10 mouse cellular contexts compared by ENCODE assay signal in genomic region chr19:18889632-18890031, GRCm38 (mm10).
A peak's percentile ranks its signal among the peaks of the same experiment; 100 is the strongest.
DNase-seq lines count a peak whose midpoint lies in the region; ATAC-seq lines count a peak whose summit lies in the region.
"Had no signal": no experiment of that assay in that cellular context is flagged by ENCODE, and none has a peak within 500 bp of the region (broad histone marks: within the 10 kb centered on the region; RNA-seq: fewer than 3 reads in every experiment).

No protein-coding gene starts in this region.

- H3K4me3 ChIP-seq in heart, embryonic 15.5 days, result 0 out of 2 replicates have a peak overlapping the region, but pooled peaks have one; percentile 33
- 0 out of 2 replicates have a peak overlapping the region, but pooled peaks have one; percentile 19 for H3K4me3 ChIP-seq in brown adipose tissue, adult 24 weeks (ENCODE audit: insufficient read depth, low read depth, low read length)
- peak overlapping the region; percentile 31 for H3K4me3 ChIP-seq in forebrain, embryonic 14.5 days (ENCODE audit: low read depth, low read length)
- H3K4me3 ChIP-seq in midbrain, embryonic 11.5 days (ENCODE audit: low read depth, low read length), result no peak overlapping the region

- H3K27me3 ChIP-seq in heart, embryonic 15.5 days, result no peaks in the 10 kb centered on the region
- no peaks in the 10 kb centered on the region for H3K27me3 ChIP-seq in forebrain, embryonic 14.5 days (replicated peaks; ENCODE audit: control insufficient read depth, insufficient read depth, low read length)
- H3K27me3 ChIP-seq in midbrain, embryonic 11.5 days (ENCODE audit: control insufficient read depth, insufficient read depth, low read length), result no peaks in the 10 kb centered on the region

- H3K27ac ChIP-seq in heart, embryonic 15.5 days, result no peak overlapping the region
- H3K27ac ChIP-seq in brown adipose tissue, adult 24 weeks (replicated peaks; ENCODE audit: low read depth, low read length), result 0 out of 2 replicates have a peak overlapping the region, but pooled peaks have one; percentile 2
- H3K27ac ChIP-seq in forebrain, embryonic 14.5 days (ENCODE audit: low read depth, low read length), result peak overlapping the region; percentile 78
- peak overlapping the region; percentile 76 for H3K27ac ChIP-seq in midbrain, embryonic 11.5 days (ENCODE audit: low read depth, low read length)
- H3K27ac ChIP-seq: gastrocnemius, adult 2 months had no signal

- no peaks in the 10 kb centered on the region for H3K9me3 ChIP-seq in heart, embryonic 15.5 days (replicated peaks)
- H3K9me3 ChIP-seq in forebrain, embryonic 14.5 days (replicated peaks; ENCODE audit: control insufficient read depth, low read length), result no peaks in the 10 kb centered on the region
- H3K9me3 ChIP-seq in midbrain, embryonic 11.5 days (ENCODE audit: control insufficient read depth, low read length), result no peaks in the 10 kb centered on the region

- 89% methylated on average over 1 of the region's 1 CpGs for WGBS in heart, embryonic 15.5 days
- WGBS in forebrain, embryonic 14.5 days, result 64% methylated on average over 1 of the region's 1 CpGs
- 69% methylated on average over 1 of the region's 1 CpGs for WGBS in midbrain, embryonic 11.5 days

- H3K36me3 ChIP-seq in heart, embryonic 15.5 days, result no peaks in the 10 kb centered on the region
- H3K36me3 ChIP-seq in forebrain, embryonic 14.5 days (ENCODE audit: control insufficient read depth, insufficient read depth, low read length), result no peaks in the 10 kb centered on the region
- no peaks in the 10 kb centered on the region for H3K36me3 ChIP-seq in midbrain, embryonic 11.5 days (ENCODE audit: control insufficient read depth, insufficient read depth, low read length)

- H3K4me2 ChIP-seq in heart, embryonic 15.5 days, result peak overlapping the region; percentile 52
- H3K4me2 ChIP-seq in forebrain, embryonic 14.5 days (ENCODE audit: low read length), result peak overlapping the region; percentile 58
- peak overlapping the region; percentile 49 for H3K4me2 ChIP-seq in midbrain, embryonic 11.5 days

- ATAC-seq in heart, embryonic 15.5 days (replicated peaks; ENCODE audit: insufficient number of reproducible peaks, insufficient read depth, low FRiP score, low read depth), result no peak
- peak; percentile 41 for ATAC-seq in forebrain, embryonic 14.5 days
- ATAC-seq in midbrain, embryonic 11.5 days (ENCODE audit: low FRiP score), result peak; percentile 51

- no peak overlapping the region for H3K9ac ChIP-seq in heart, embryonic 15.5 days
- peak overlapping the region; percentile 59; the same call in 1 of the 2 replicates for H3K9ac ChIP-seq in forebrain, embryonic 14.5 days (ENCODE audit: low read length)
- peak overlapping the region; percentile 39; the same call in 1 of the 2 replicates for H3K9ac ChIP-seq in midbrain, embryonic 11.5 days (ENCODE audit: low read length)

- no peak for DNase-seq in heart, postnatal 4 days
- DNase-seq in forebrain, embryonic 14.5 days (ENCODE audit: low spot score), result no peak
- no peak for DNase-seq in midbrain, embryonic 11.5 days (ENCODE audit: low spot score, missing footprints)
- no peak for DNase-seq in urinary bladder, postnatal 14 days (ENCODE audit: low spot score)
- no peak for DNase-seq in lung, postnatal 14 days
- DNase-seq in liver, result no peak
- DNase-seq: gastrocnemius, adult 2 months; kidney, adult 9 months had no signal

- peaks cover 3% of the 10 kb centered on the region; the same call in 1 of the 2 replicates for H3K4me1 ChIP-seq in heart, embryonic 15.5 days (replicated peaks)
- no peaks in the 10 kb centered on the region for H3K4me1 ChIP-seq in brown adipose tissue, adult 24 weeks (ENCODE audit: control insufficient read depth, insufficient read depth, insufficient read length, low read length)
- H3K4me1 ChIP-seq in forebrain, embryonic 14.5 days (ENCODE audit: control insufficient read depth, insufficient read depth, low read length), result peaks cover 7% of the 10 kb centered on the region
- peaks cover 9% of the 10 kb centered on the region for H3K4me1 ChIP-seq in midbrain, embryonic 11.5 days (ENCODE audit: control insufficient read depth, insufficient read depth, low read length)
